Mouse (Mus musculus) liver, embryonic 11.5 days (tissue): ENCODE results near the gene 3110018I06Rik. TPM values are rescaled to one million over a fixed set of nuclear protein-coding genes. Genes with fewer than 3 reads are reported as not detected.

Source experiments
- ATAC-seq: fragments of 200-750 bp; cut with Nextera tagmentation; replicated peaks from 2 replicates; pipeline ENCODE4 v1.8.0; 2017; ENCODE audit warnings: moderate number of reproducible peaks, mild to moderate bottlenecking, moderate TSS enrichment, moderate library complexity; ENCODE audit not compliant: low FRiP score
- DNase-seq: peaks from one replicate; pipeline ENCODE4 v3.0.0-alpha.2; 2017; ENCODE audit warnings: low spot score
- H3K27ac ChIP-seq: fragments of 300-500 bp; sonication (generic); 2 replicates; pipeline ENCODE4 v1.5.1; 2014; ENCODE audit warnings: mild to moderate bottlenecking, low read depth, low read length, control low read depth
- H3K27me3 ChIP-seq: fragments of 300-500 bp; sonication (generic); replicated peaks from 2 replicates; pipeline ENCODE4 v1.6.1; 2014; ENCODE audit warnings: low read length, mixed read lengths; ENCODE audit not compliant: control insufficient read depth, insufficient read depth
- H3K36me3 ChIP-seq: fragments of 300-500 bp; sonication (generic); 2 replicates; pipeline ENCODE4 v1.6.1; 2014; ENCODE audit warnings: mild to moderate bottlenecking, low read length, moderate library complexity, mixed read lengths; ENCODE audit not compliant: control insufficient read depth, insufficient read depth
- H3K4me1 ChIP-seq: fragments of 300-500 bp; sonication (generic); replicated peaks from 2 replicates; pipeline ENCODE4 v1.6.1; 2014; ENCODE audit warnings: low read length, mixed read lengths; ENCODE audit not compliant: control insufficient read depth, insufficient read depth
- H3K4me2 ChIP-seq: fragments of 300-500 bp; sonication (generic); 2 replicates; pipeline ENCODE4 v1.6.1; 2014; ENCODE audit warnings: mild to moderate bottlenecking, control low read depth, moderate library complexity
- H3K4me3 ChIP-seq: fragments of 300-500 bp; sonication (generic); 2 replicates; pipeline ENCODE4 v1.5.1; 2014; ENCODE audit warnings: low read depth, low read length, control low read depth
- H3K9ac ChIP-seq: fragments of 300-500 bp; sonication (generic); 2 replicates; pipeline ENCODE4 v1.6.1; 2014; ENCODE audit warnings: low read depth, low read length, control low read depth
- H3K9me3 ChIP-seq: fragments of 300-500 bp; sonication (generic); 2 replicates; pipeline ENCODE4 v1.6.1; 2016; ENCODE audit warnings: low read length, inconsistent platforms, mixed read lengths; ENCODE audit not compliant: control insufficient read depth
- WGBS: fragments of 180-500 bp; shearing (Covaris S2); extraction: QIAGEN DNeasy Blood & Tissue Kit; methylation state at CpG from one replicate; pipeline ENCODE4 v1.1.7; 2014; 5-methylcytosine and 5-hydroxymethylcytosine counted together
- polyA plus RNA-seq: library from polyadenylated mRNA; unstranded; fragments of >200 nt; fragmentation: Nextera tagmentation; extraction: Ambion mirVana; gene quantifications from 2 replicates; pipeline ENCODE4 v1.2.1, GENCODE M21; 2014

Gene 3110018I06Rik
- polyA plus RNA-seq, 1 experiment from 2014 or later, result not detected

DNA sequence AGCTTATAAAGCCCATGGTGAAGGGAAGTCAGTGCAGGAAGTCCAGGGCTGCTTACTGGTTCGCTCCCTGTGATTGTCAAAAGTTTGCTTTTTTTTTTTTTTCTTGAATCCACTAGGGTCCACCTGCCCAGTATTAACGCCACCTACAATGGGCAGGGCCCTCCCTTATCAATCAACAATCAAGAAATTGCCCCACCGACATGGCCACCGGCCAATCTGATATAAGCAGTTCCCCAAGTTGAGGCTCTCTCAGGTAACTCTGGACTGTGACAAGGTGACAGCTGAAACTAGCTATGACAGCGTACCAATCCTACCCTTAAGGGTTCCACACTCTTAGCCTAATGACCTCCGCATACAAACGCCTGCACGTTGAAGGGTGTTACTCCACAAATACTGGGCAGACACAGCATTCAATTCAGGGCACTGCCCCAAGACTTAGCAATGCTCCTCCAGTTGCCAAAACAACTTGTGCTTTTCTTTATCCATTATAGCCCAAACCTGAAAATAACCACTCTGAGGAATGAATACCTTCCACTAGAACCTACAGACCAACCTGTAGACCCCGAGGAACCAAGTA, 21.3 kb downstream of the 3110018I06Rik start:
- WGBS, result 76% methylated on average over 9 of the region's 9 CpGs
- H3K9me3 ChIP-seq, result no peaks in the 10 kb centered on the region

GRCm38 (mm10) chr12:107511112-107511511, 22.7 kb downstream of the 3110018I06Rik start:
- Histone ChIP-seq H3K9ac (no peak overlapping the region), H3K27me3 (no peaks in the 10 kb centered on the region), H3K27ac (no peak overlapping the region), H3K9me3 (no peaks in the 10 kb centered on the region), H3K4me2 (no peak overlapping the region), H3K36me3 (no peaks in the 10 kb centered on the region), H3K4me3 (no peak overlapping the region), H3K4me1 (no peaks in the 10 kb centered on the region)
- whole genome bisulfite sequencing, result 92% methylated on average over 11 of the region's 11 CpGs
- DNase-seq (no peak), ATAC-seq (no peak)

More for the DNA sequence above, 21.3 kb downstream of the 3110018I06Rik start:
- Histone ChIP-seq H3K4me1 (no peaks in the 10 kb centered on the region), H3K36me3 (no peaks in the 10 kb centered on the region), H3K4me3 (no peak overlapping the region), H3K27ac (no peak overlapping the region), H3K27me3 (no peaks in the 10 kb centered on the region), H3K4me2 (no peak overlapping the region), H3K9ac (no peak overlapping the region)
- DNase-seq (no peak), ATAC-seq (no peak)

GRCm38 (mm10) chr12:107516265-107517217, 28.1 kb downstream of the 3110018I06Rik start:
- Histone ChIP-seq H3K27ac (no peak overlapping the region), H3K4me3 (no peak overlapping the region), H3K4me1 (no peaks in the 10 kb centered on the region), H3K36me3 (no peaks in the 10 kb centered on the region), H3K4me2 (no peak overlapping the region), H3K9ac (no peak overlapping the region), H3K9me3 (no peaks in the 10 kb centered on the region), H3K27me3 (no peaks in the 10 kb centered on the region)
- WGBS, result 78% methylated on average over 11 of the region's 11 CpGs
- DNase-seq, result no peak
- no peak for ATAC-seq

DNA sequence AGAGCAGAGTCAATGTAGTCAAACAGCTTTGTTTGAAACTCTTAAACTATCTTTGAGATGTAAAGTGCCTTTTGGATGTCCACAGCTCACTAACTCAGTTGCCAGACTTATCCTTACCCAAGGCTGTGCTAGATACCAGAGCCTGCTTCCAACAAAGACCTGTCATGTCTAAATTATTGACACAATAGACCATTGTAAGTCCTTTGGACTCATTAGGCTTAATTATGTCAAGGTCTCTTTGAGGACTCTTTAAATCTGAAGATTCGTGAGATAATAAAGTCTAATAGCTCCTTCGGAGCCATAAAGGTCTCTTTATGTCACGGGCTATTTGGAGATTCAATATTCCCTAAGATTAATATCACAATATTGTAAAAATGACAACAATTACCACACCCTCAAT, 32.5 kb downstream of the 3110018I06Rik start:
- Histone ChIP-seq H3K9me3 (no peaks in the 10 kb centered on the region), H3K27me3 (no peaks in the 10 kb centered on the region), H3K36me3 (no peaks in the 10 kb centered on the region), H3K27ac (no peak overlapping the region), H3K4me3 (no peak overlapping the region), H3K4me1 (no peaks in the 10 kb centered on the region), H3K9ac (no peak overlapping the region), H3K4me2 (no peak overlapping the region)
- no peak for DNase-seq
- no peak for ATAC-seq
- WGBS, result 87% methylated on average over 3 of the region's 3 CpGs

DNA sequence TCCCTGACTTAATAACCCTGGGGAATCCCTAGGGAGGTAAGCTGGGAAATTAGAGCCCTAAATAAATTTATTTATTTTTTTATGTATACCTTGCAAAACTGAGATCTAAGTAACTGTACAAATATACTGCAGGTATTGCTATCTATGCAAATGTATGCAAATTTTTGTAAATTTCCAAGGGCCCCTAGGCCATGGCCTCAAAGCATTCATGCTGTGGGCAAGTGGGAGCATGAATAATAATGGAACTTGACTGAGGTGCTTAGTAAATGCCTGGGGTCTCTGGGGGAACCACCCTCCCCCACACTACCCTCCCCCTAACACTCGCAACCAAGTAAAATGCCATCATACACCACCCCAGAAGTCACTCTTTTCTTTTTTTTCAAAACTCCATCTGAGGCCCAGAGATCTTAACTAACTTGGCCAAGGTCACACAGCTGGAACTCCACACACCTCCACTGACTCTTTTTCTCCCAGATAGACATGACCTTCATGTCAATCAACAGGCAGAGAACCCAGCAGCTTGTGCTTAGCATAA, 40.0 kb downstream of the 3110018I06Rik start:
- 65% methylated on average over 1 of the region's 1 CpGs for WGBS
- H3K27me3 ChIP-seq, result no peaks in the 10 kb centered on the region
- DNase-seq, result no peak

DNA sequence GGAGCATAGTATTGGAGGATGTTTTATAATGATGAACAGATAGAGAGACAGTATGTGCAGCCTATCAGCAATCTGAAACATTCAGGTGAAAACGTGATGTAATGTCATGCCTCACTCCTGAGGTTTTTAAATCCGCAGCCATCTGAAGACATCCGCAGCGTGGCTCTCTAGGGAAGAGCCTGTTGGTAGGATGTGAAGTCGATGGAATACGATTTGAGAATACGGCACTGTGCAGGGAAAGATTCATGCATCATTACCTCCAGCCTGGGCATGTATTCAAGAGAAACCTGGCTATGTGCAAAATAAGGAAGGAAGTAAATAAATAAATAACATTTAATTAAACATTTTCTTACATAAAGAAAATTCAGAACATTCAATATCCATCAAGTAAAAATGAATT, 44.4 kb downstream of the 3110018I06Rik start:
- ATAC-seq (no peak), DNase-seq (no peak)
- H3K4me2 ChIP-seq, result no peak overlapping the region
- no peak overlapping the region for H3K9ac ChIP-seq
- H3K27ac ChIP-seq, result no peak overlapping the region
- 85% methylated on average over 7 of the region's 7 CpGs for WGBS
- no peaks in the 10 kb centered on the region for H3K27me3 ChIP-seq
- no peaks in the 10 kb centered on the region for H3K9me3 ChIP-seq
- H3K4me3 ChIP-seq, result no peak overlapping the region
- no peaks in the 10 kb centered on the region for H3K36me3 ChIP-seq
- H3K4me1 ChIP-seq, result no peaks in the 10 kb centered on the region

More for the DNA sequence above, 40.0 kb downstream of the 3110018I06Rik start:
- Histone ChIP-seq H3K9ac (no peak overlapping the region), H3K36me3 (no peaks in the 10 kb centered on the region), H3K4me1 (no peaks in the 10 kb centered on the region), H3K4me2 (no peak overlapping the region), H3K9me3 (no peaks in the 10 kb centered on the region), H3K4me3 (no peak overlapping the region), H3K27ac (no peak overlapping the region)
- ATAC-seq, result no peak
